Mouse (Mus musculus): ENCODE results near the gene Dlk2. TPM values are rescaled to one million over a fixed set of nuclear protein-coding genes. Genes with fewer than 3 reads are reported as not detected.

Dlk2 gene
- polyA plus RNA-seq (2015; fragmentation: Nextera tagmentation; extraction: Ambion mirVana), result 8.6 and 13.0 TPM in 2 replicates

DNA sequence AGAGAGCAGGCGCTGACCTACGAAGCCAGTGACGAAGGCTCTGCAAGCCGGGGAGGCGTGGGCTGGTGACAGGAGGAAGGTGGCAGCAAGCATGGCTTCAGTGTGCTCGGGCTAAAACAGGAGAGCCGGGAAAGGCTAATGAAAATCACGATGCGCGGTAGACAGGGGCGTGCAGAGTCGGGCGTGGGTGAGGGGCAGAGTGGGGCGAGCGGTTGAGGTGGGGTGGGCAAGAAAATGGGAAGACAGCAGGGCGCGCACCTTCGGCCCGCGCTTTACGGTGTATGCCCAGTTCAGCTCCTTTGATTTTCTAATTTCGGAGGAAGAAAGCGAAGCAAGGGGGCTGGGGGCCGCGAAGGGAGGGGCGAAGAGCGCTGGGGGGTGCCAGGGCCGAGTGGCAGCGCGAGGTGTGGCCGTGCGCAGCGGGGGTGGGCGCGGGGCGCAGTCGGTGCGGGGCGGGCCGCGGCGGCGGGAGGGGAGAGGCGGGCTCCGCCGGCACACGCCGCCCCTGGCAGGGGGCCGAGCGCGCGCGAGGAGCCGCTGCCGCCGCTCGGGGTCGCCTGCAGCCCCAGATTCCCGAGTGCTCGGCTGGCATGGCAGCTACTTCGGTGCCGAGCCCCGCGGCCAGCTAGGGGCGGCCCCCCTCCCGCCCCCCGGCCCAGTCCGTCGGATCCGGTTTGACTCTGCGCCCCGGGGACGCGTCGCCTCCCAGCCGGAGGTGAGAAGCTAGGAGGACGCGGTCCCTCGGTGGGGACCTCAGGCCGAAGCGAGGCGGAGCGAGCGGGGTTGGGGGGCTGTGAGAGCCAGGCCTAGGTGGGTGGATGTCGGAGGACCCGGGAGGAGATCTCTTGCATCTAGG, at the start of gene Dlk2:
Gene Dlk2 (plus strand): TSS at position 58 of the 856 bp plus-strand sequence.
- H3K9me3 ChIP-seq (ENCODE audit: control insufficient read depth, low read length), result no peaks in the 10 kb centered on the region
- peaks cover 26% of the 10 kb centered on the region for H3K27me3 ChIP-seq (replicated peaks; ENCODE audit: control insufficient read depth, insufficient read depth, low read length)
- H3K4me2 ChIP-seq (ENCODE audit: low read length), result peak within 1 kb of the TSS; percentile 98
- peaks cover 20% of the 10 kb centered on the region for H3K4me1 ChIP-seq (replicated peaks; ENCODE audit: control insufficient read depth, insufficient read depth, low read length)
- H3K4me3 ChIP-seq (replicated peaks; ENCODE audit: low read length), result peak within 1 kb of the TSS; percentile 77
- WGBS, result under 1% methylated on average over 73 of the region's 86 CpGs
- peak within 1 kb of the TSS; percentile 67 for H3K27ac ChIP-seq (ENCODE audit: low read length)
- H3K9ac ChIP-seq (replicated peaks; ENCODE audit: low read depth, low read length), result peak within 1 kb of the TSS; percentile 76
- ATAC-seq, result peak; percentile 59
- H3K36me3 ChIP-seq (ENCODE audit: control insufficient read depth, insufficient read depth), result no peaks in the 10 kb centered on the region

DNA sequence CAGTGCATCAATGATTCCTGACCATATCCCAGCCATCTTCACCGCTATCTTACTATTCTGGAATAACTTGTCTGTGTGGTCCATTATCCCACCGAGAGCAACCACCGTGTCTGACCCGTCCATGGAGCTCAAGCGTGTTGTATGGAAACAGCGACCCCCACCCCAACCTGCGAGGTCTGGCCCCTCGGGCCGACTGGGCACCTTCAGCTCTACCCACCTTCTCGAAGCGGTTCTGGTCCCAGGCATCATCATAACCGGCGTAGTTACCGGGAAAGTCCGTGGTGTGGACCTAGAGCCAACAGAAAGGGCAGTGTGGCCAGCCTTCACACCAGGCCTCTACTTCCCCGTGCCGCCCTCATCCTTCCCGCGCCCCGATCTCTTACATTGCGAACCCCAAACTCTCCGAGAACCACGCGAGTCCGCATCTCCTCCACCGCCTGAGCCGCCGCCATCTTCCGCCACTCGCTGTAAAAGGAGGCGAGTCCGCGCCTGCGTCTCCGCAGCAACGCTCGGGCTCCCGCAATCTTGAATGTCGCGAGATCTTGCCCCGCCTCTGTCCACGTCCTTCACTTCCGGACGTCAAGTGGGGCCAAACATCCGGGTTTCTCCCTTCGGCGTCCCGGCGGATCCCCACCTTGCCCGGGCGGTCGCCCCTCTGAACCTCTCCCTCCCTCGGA, 49.6 kb upstream of the Dlk2 start, which contains the start of the genes Polr1c and Yipf3:
Gene Polr1c (minus strand): TSS at position 543 of the 677 bp plus-strand sequence.
Gene Yipf3 (plus strand): TSS at position 569 of the 677 bp plus-strand sequence.
- Histone ChIP-seq H3K27ac (ENCODE audit: low read length) (peak within 1 kb of the TSS; percentile 68), H3K9ac (replicated peaks; ENCODE audit: low read depth, low read length) (peak within 1 kb of the TSS; percentile 89), H3K4me2 (ENCODE audit: low read length) (peak within 1 kb of the TSS; percentile 90), H3K36me3 (ENCODE audit: control insufficient read depth, insufficient read depth) (peaks cover 52% of the 10 kb centered on the region), H3K27me3 (replicated peaks; ENCODE audit: control insufficient read depth, insufficient read depth, low read length) (no peaks in the 10 kb centered on the region), H3K4me3 (replicated peaks; ENCODE audit: low read length) (peak within 1 kb of the TSS; percentile 72), H3K9me3 (ENCODE audit: control insufficient read depth, low read length) (no peaks in the 10 kb centered on the region), H3K4me1 (replicated peaks; ENCODE audit: control insufficient read depth, insufficient read depth, low read length) (peaks cover 18% of the 10 kb centered on the region)
- peak; percentile 96 for ATAC-seq
- WGBS, result under 1% methylated on average over 50 of the region's 53 CpGs

DNA sequence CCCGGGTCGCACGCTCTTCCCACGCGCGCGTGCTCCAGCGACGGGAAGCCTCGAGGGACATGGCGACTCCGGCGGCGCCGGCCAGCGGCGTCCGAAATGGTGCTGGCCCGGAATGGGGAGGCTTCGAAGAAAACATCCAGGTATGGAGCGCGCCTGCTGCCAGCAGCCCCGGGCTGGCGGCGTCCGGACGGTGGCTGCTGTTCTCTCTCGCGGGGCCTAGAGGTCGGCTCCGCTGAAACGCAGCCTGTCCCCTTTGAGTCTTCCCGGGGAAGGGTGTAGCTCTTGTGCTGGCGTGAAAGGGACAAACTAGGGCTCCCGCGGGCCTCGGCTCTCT, 49.1 kb upstream of the Dlk2 start:
- Histone ChIP-seq H3K27me3 (replicated peaks; ENCODE audit: control insufficient read depth, insufficient read depth, low read length) (no peaks in the 10 kb centered on the region), H3K4me2 (ENCODE audit: low read length) (peak overlapping the region; percentile 90), H3K9ac (replicated peaks; ENCODE audit: low read depth, low read length) (peak overlapping the region; percentile 89), H3K4me3 (replicated peaks; ENCODE audit: low read length) (peak overlapping the region; percentile 72), H3K36me3 (ENCODE audit: control insufficient read depth, insufficient read depth) (peaks cover 47% of the 10 kb centered on the region), H3K9me3 (ENCODE audit: control insufficient read depth, low read length) (no peaks in the 10 kb centered on the region), H3K27ac (ENCODE audit: low read length) (peak overlapping the region; percentile 63), H3K4me1 (replicated peaks; ENCODE audit: control insufficient read depth, insufficient read depth, low read length) (peaks cover 20% of the 10 kb centered on the region)
- WGBS, result under 1% methylated on average over 37 of the region's 37 CpGs
- ATAC-seq, result peak; percentile 34; the same call in 1 of the 2 replicates

DNA sequence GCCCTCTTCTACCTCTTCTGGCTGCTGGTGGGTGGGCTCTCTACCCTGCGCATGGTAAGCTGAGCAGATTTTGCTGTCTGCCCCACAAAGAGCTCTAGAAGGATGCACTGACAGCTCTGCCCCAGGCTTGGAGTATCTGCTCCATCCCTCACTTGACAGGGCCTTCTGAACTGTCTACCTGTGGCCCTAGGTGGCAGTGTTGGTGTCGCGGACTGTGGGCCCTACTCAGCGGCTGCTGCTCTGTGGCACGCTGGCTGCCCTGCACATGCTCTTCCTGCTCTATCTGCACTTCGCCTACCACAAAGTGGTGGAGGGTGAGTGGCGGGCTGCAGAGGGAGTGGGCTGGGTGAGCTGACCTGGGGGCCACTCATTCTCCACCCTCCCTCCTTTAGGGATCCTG, 46.0 kb upstream of the Dlk2 start:
- 72% methylated on average over 7 of the region's 7 CpGs for WGBS
- Histone ChIP-seq H3K9ac (replicated peaks; ENCODE audit: low read depth, low read length) (no peak overlapping the region), H3K27me3 (replicated peaks; ENCODE audit: control insufficient read depth, insufficient read depth, low read length) (0 out of 2 replicates have a peak, but pooled peaks cover 4% of the 10 kb centered on the region), H3K4me3 (replicated peaks; ENCODE audit: low read length) (no peak overlapping the region), H3K27ac (ENCODE audit: low read length) (no peak overlapping the region), H3K4me1 (replicated peaks; ENCODE audit: control insufficient read depth, insufficient read depth, low read length) (peaks cover 38% of the 10 kb centered on the region), H3K9me3 (ENCODE audit: control insufficient read depth, low read length) (no peaks in the 10 kb centered on the region), H3K36me3 (ENCODE audit: control insufficient read depth, insufficient read depth) (peaks cover 20% of the 10 kb centered on the region), H3K4me2 (ENCODE audit: low read length) (no peak overlapping the region)
- ATAC-seq, result no peak

DNA sequence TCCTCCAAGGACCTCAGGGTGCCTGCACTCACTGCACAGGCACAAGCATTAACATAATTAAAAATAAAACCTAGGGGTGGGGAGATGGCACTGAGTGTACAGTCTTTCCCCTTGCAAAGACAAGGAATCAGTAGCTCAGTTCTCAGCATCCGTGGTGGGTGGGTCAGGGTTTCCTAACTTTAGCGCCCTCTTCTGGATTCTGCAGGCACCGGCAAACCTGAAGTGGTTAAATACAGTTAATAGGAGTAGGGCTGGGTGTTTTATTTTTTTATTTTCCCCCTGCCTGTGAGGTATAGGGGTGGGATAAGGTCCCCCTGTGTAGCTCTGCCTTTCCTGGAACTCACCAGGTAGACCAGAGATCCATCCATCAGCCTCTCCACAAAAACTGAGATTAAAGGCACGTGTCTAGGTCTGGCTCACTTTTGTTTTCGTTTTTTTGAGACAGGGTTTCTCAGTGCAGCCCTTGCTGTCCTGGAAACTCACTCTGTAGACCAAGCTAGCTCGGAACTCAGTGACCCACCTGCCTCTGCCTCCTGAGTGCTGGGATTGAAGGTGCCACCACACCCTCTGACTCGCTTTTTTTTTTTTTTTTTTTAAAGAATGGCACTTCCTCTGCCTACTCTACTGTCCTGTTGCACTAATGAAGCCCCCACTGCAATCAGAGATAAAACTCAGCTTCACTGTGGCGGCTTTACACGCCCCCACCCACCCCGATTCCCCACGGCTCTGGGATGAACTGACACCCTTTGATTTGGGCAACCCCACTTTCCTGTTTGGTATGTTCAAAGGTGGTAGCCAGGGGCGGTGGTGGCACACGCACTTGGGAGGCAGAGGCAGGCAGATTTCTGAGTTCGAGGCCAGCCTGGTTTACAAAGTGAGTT, 44.4 kb upstream of the Dlk2 start:
- H3K4me1 ChIP-seq (replicated peaks; ENCODE audit: control insufficient read depth, insufficient read depth, low read length), result peaks cover 30% of the 10 kb centered on the region
- H3K9me3 ChIP-seq (ENCODE audit: control insufficient read depth, low read length), result no peaks in the 10 kb centered on the region
- H3K9ac ChIP-seq (replicated peaks; ENCODE audit: low read depth, low read length), result peak overlapping the region; percentile 84
- H3K27ac ChIP-seq (ENCODE audit: low read length), result peak overlapping the region; percentile 78
- 0 out of 2 replicates have a peak, but pooled peaks cover 4% of the 10 kb centered on the region for H3K27me3 ChIP-seq (replicated peaks; ENCODE audit: control insufficient read depth, insufficient read depth, low read length)
- peak overlapping the region; percentile 92 for H3K4me3 ChIP-seq (replicated peaks; ENCODE audit: low read length)
- 61% methylated on average over 14 of the region's 14 CpGs for WGBS
- peaks cover 20% of the 10 kb centered on the region for H3K36me3 ChIP-seq (ENCODE audit: control insufficient read depth, insufficient read depth)
- H3K4me2 ChIP-seq (ENCODE audit: low read length), result peak overlapping the region; percentile 96
- ATAC-seq, result no peak

DNA sequence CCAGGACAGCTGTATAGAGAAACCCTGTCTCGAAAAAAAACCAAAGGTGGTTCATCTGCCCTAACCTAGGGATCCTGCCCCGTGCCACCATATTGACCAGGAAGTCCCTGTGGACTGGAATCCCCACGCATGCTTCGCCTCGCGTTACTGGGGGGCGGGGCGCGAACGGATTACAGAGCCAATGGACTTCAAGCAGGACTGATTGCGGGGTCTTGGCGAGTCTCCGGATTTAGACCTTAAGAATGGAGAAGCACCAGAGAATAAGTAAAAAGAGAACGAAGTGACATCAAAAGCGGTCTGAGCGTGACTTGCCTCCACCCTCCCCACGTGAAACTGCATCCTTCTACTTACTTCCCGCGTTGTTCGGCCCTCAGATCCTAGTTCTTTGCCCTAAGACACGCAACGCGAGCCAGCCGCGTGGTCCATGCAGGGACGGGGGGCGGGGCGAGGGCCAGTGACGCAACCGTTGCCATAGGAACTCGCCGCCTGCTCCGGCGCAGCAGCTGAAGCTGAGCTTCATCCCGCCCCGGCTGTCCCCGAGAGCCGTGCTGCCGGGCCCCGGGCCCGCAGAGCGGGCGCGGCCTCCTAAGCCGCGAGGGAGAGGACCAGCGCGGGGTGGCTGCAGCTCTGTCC, 43.7 kb upstream of the Dlk2 start, which contains the start of gene Lrrc73:
Gene Lrrc73 (plus strand): TSS at position 80 of the 633 bp plus-strand sequence.
- peaks cover 29% of the 10 kb centered on the region for H3K4me1 ChIP-seq (replicated peaks; ENCODE audit: control insufficient read depth, insufficient read depth, low read length)
- peak within 1 kb of the TSS; percentile 96 for H3K4me2 ChIP-seq (ENCODE audit: low read length)
- peak; percentile 94 for ATAC-seq
- H3K4me3 ChIP-seq (replicated peaks; ENCODE audit: low read length), result peak within 1 kb of the TSS; percentile 92
- peak within 1 kb of the TSS; percentile 84 for H3K9ac ChIP-seq (replicated peaks; ENCODE audit: low read depth, low read length)
- H3K27ac ChIP-seq (ENCODE audit: low read length), result peak within 1 kb of the TSS; percentile 78
- H3K36me3 ChIP-seq (ENCODE audit: control insufficient read depth, insufficient read depth), result peaks cover 20% of the 10 kb centered on the region
- H3K9me3 ChIP-seq (ENCODE audit: control insufficient read depth, low read length), result no peaks in the 10 kb centered on the region
- 2% methylated on average over 46 of the region's 48 CpGs for WGBS
- 0 out of 2 replicates have a peak, but pooled peaks cover 4% of the 10 kb centered on the region for H3K27me3 ChIP-seq (replicated peaks; ENCODE audit: control insufficient read depth, insufficient read depth, low read length)

DNA sequence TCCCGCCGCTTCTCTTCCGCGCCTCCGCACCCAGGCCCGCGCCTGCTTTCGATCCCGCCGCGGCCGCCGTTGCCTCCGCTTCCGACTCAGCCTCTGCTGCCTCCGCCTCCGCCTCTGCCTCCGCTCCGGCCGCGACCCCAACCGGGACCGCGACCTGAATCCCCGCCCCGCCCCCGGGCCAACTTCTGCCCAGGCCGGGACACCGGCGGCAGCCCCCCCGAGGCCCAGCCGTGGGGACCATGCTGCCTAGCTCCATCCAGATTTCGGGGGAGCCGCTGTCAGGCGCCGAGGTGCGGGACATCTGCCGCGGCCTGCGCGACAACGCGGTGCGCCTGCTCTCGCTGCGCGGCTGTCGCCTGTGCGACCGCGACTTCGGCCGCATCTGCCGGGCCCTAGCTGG, 43.1 kb upstream of the Dlk2 start:
- peak overlapping the region; percentile 84 for H3K9ac ChIP-seq (replicated peaks; ENCODE audit: low read depth, low read length)
- no peaks in the 10 kb centered on the region for H3K9me3 ChIP-seq (ENCODE audit: control insufficient read depth, low read length)
- H3K4me2 ChIP-seq (ENCODE audit: low read length), result peak overlapping the region; percentile 96
- peaks cover 23% of the 10 kb centered on the region for H3K4me1 ChIP-seq (replicated peaks; ENCODE audit: control insufficient read depth, insufficient read depth, low read length)
- H3K27me3 ChIP-seq (replicated peaks; ENCODE audit: control insufficient read depth, insufficient read depth, low read length), result 0 out of 2 replicates have a peak, but pooled peaks cover 4% of the 10 kb centered on the region
- peak overlapping the region; percentile 78 for H3K27ac ChIP-seq (ENCODE audit: low read length)
- H3K4me3 ChIP-seq (replicated peaks; ENCODE audit: low read length), result peak overlapping the region; percentile 92
- peaks cover 20% of the 10 kb centered on the region for H3K36me3 ChIP-seq (ENCODE audit: control insufficient read depth, insufficient read depth)
- ATAC-seq, result peak; percentile 49
- 0% methylated on average over 42 of the region's 54 CpGs for WGBS

DNA sequence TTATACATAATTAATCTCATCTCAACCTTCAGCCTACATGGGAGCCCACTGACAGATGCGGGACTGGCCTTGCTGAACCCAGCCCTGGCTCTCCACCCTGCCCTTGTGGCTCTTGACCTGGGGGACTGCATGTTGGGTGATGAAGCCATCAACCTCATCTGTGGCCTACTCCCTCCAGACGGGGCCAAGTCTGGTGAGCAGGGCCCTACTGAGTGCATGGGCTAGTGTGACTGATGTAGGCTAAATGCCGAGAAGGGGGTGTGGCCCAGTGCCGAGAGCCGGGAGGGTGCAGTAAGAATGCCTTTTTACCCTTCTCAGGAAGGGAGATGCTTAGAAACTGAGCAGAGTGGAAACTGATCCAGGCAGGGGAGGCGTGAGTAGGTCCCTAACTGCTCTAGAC, 42.1 kb upstream of the Dlk2 start:
- H3K4me2 ChIP-seq (ENCODE audit: low read length), result peak overlapping the region; percentile 96
- no peak overlapping the region for H3K27ac ChIP-seq (ENCODE audit: low read length)
- H3K9ac ChIP-seq (replicated peaks; ENCODE audit: low read depth, low read length), result peak overlapping the region; percentile 29; the same call in 1 of the 2 replicates
- WGBS, result 26% methylated on average over 6 of the region's 6 CpGs
- H3K4me3 ChIP-seq (replicated peaks; ENCODE audit: low read length), result peak overlapping the region; percentile 92
- H3K9me3 ChIP-seq (ENCODE audit: control insufficient read depth, low read length), result no peaks in the 10 kb centered on the region
- H3K36me3 ChIP-seq (ENCODE audit: control insufficient read depth, insufficient read depth), result peaks cover 18% of the 10 kb centered on the region
- 0 out of 2 replicates have a peak, but pooled peaks cover 4% of the 10 kb centered on the region for H3K27me3 ChIP-seq (replicated peaks; ENCODE audit: control insufficient read depth, insufficient read depth, low read length)
- ATAC-seq, result no peak
- peaks cover 19% of the 10 kb centered on the region for H3K4me1 ChIP-seq (replicated peaks; ENCODE audit: control insufficient read depth, insufficient read depth, low read length)

Measured in forebrain, embryonic 16.5 days (tissue).